Mouse (Mus musculus): Measurements from ENCODE around the gene Sdf2l1. TPM values are rescaled to one million over a fixed set of nuclear protein-coding genes. Genes with fewer than 3 reads are reported as not detected.

Sdf2l1 gene
- total RNA-seq (2023), result 10.3 TPM

GRCm38 (mm10) chr16:17132089-17132905 lies at the start of gene Sdf2l1:
TSS of gene Sdf2l1 (minus strand) at chr16:17132383.

GRCm38 (mm10) chr16:17146772-17147235 lies 14.6 kb upstream of the Sdf2l1 start, which contains the start of gene Ccdc116:
TSS of gene Ccdc116 (minus strand) at chr16:17147229.

GRCm38 (mm10) chr16:17144339-17144738 lies 12.2 kb upstream of the Sdf2l1 start, which contains the start of gene Ydjc:
TSS of gene Ydjc (plus strand) at chr16:17144621.

GRCm38 (mm10) chr16:17124871-17125520 lies 7.2 kb downstream of the Sdf2l1 start, which contains the start of gene 2610318N02Rik:
TSS of gene 2610318N02Rik (minus strand) at chr16:17125167.

GRCm38 (mm10) chr16:17110771-17111743 lies 21.1 kb downstream of the Sdf2l1 start, which contains the start of gene Ppil2:
TSS of gene Ppil2 (minus strand) at chr16:17111257.

Other genes with a start within 250 kb of the Sdf2l1 start
- 16.3 TPM for gene Ppm1f, start 235.9 kb downstream of the Sdf2l1 start, total RNA-seq (2023)
- 189 TPM for gene Mapk1, start 149.0 kb downstream of the Sdf2l1 start, total RNA-seq (2023)
- gene Ypel1, start 62.7 kb downstream of the Sdf2l1 start, total RNA-seq (2023), result 0.50 TPM
- gene Ppil2, start 21.1 kb downstream of the Sdf2l1 start, total RNA-seq (2023), result 108 TPM
- 6.3 TPM for gene 2610318N02Rik, start 7.2 kb downstream of the Sdf2l1 start, total RNA-seq (2023)
- gene Ydjc, start 12.2 kb upstream of the Sdf2l1 start, total RNA-seq (2023), result 3.2 TPM
- 1.3 TPM for gene Ccdc116, start 14.8 kb upstream of the Sdf2l1 start, total RNA-seq (2023)
- gene Ube2l3, start 70.3 kb upstream of the Sdf2l1 start, total RNA-seq (2023), result 103 TPM
- gene Rimbp3, start 76.2 kb upstream of the Sdf2l1 start, total RNA-seq (2023), result not detected
- 9.0 TPM for gene Hic2, start 101.2 kb upstream of the Sdf2l1 start, total RNA-seq (2023)
- gene Tmem191c, start 143.7 kb upstream of the Sdf2l1 start, total RNA-seq (2023), result 43.8 TPM
- not detected for gene Serpind1, start 199.0 kb upstream of the Sdf2l1 start, total RNA-seq (2023)

Data from CD4-positive naive resting alpha-beta T cell, adult 76 days (primary cell).